Mouse (Mus musculus) intestine, embryonic 15.5 days (tissue): Measurements from ENCODE around the gene Ccdc162. TPM values are rescaled to one million over a fixed set of nuclear protein-coding genes. Genes with fewer than 3 reads are reported as not detected.

Experiments
- ATAC-seq: fragments of 200-750 bp; cut with Nextera tagmentation; 2 replicates; pipeline ENCODE4 v1.8.0; 2017; ENCODE audit warnings: moderate TSS enrichment, moderate library complexity
- H3K27ac ChIP-seq: fragments of 300-500 bp; sonication (generic); 2 replicates; pipeline ENCODE4 v1.5.1; 2015; ENCODE audit warnings: mild to moderate bottlenecking, inconsistent platforms
- H3K27me3 ChIP-seq: fragments of 300-500 bp; sonication (generic); replicated peaks from 2 replicates; pipeline ENCODE4 v1.6.1; 2015; ENCODE audit warnings: inconsistent platforms
- H3K36me3 ChIP-seq: fragments of 300-500 bp; sonication (generic); 2 replicates; pipeline ENCODE4 v1.6.1; 2015; ENCODE audit warnings: inconsistent platforms
- H3K4me1 ChIP-seq: fragments of 300-500 bp; sonication (generic); replicated peaks from 2 replicates; pipeline ENCODE4 v1.6.1; 2015; ENCODE audit warnings: inconsistent platforms
- H3K4me2 ChIP-seq: fragments of 300-500 bp; sonication (generic); replicated peaks from 2 replicates; pipeline ENCODE4 v1.6.1; 2015; ENCODE audit warnings: mild to moderate bottlenecking, inconsistent platforms
- H3K4me3 ChIP-seq: fragments of 300-500 bp; sonication (generic); replicated peaks from 2 replicates; pipeline ENCODE4 v1.5.1; 2015; ENCODE audit warnings: inconsistent platforms
- H3K9ac ChIP-seq: fragments of 300-500 bp; sonication (generic); 2 replicates; pipeline ENCODE4 v1.6.1; 2015; ENCODE audit warnings: inconsistent platforms
- H3K9me3 ChIP-seq: fragments of 300-500 bp; sonication (generic); 2 replicates; pipeline ENCODE4 v1.6.1; 2016; ENCODE audit warnings: inconsistent platforms
- WGBS: fragments of 180-500 bp; shearing (Covaris S2); methylation state at CpG from one replicate; pipeline ENCODE4 v1.1.7; 2015; 5-methylcytosine and 5-hydroxymethylcytosine counted together
- polyA plus RNA-seq: library from polyadenylated mRNA; unstranded; fragments of >200 nt; fragmentation: Nextera tagmentation; extraction: Ambion mirVana; gene quantifications from 2 replicates; pipeline ENCODE4 v1.2.1, GENCODE M21; 2015

Gene Ccdc162
- polyA plus RNA-seq, 1 experiment from 2014 or later = 0.93 TPM

- Histone ChIP-seq H3K9ac (no peak overlapping the region), H3K27ac (no peak overlapping the region), H3K36me3 (no peaks in the 10 kb centered on the region), H3K4me3 (no peak overlapping the region), H3K4me2 (no peak overlapping the region), H3K9me3 (no peaks in the 10 kb centered on the region), H3K4me1 (no peaks in the 10 kb centered on the region), H3K27me3 (no peaks in the 10 kb centered on the region)
- no peak for ATAC-seq
- 76% methylated on average over 6 of the region's 6 CpGs for WGBS
Observed at GRCm38 (mm10) chr10:41735398-41735797, 19.0 kb upstream of the Ccdc162 start.

- 93% methylated on average over 3 of the region's 3 CpGs for WGBS
- no peak overlapping the region for H3K4me2 ChIP-seq
- no peaks in the 10 kb centered on the region for H3K27me3 ChIP-seq
- 0 out of 2 replicates have a peak, but pooled peaks cover under 1% of the 10 kb centered on the region for H3K36me3 ChIP-seq
- H3K27ac ChIP-seq = no peak overlapping the region
- H3K9me3 ChIP-seq = no peaks in the 10 kb centered on the region
- no peak overlapping the region for H3K4me3 ChIP-seq
- no peaks in the 10 kb centered on the region for H3K4me1 ChIP-seq
- ATAC-seq = no peak
- no peak overlapping the region for H3K9ac ChIP-seq
Observed at GRCm38 (mm10) chr10:41733214-41733613, 16.8 kb upstream of the Ccdc162 start.

- no peak overlapping the region for H3K27ac ChIP-seq
- no peak for ATAC-seq
- no peak overlapping the region for H3K4me2 ChIP-seq
- H3K36me3 ChIP-seq = 0 out of 2 replicates have a peak, but pooled peaks cover 6% of the 10 kb centered on the region
- no peak overlapping the region for H3K9ac ChIP-seq
- H3K27me3 ChIP-seq = no peaks in the 10 kb centered on the region
- H3K4me1 ChIP-seq = no peaks in the 10 kb centered on the region
- no peaks in the 10 kb centered on the region for H3K9me3 ChIP-seq
- no peak overlapping the region for H3K4me3 ChIP-seq
- WGBS = 86% methylated on average over 4 of the region's 4 CpGs
Observed at GRCm38 (mm10) chr10:41731932-41732331, 15.5 kb upstream of the Ccdc162 start.

- H3K4me3 ChIP-seq = no peak overlapping the region
- no peaks in the 10 kb centered on the region for H3K27me3 ChIP-seq
- no peak overlapping the region for H3K9ac ChIP-seq
- ATAC-seq = no peak
- H3K4me1 ChIP-seq = no peaks in the 10 kb centered on the region
- H3K36me3 ChIP-seq = 0 out of 2 replicates have a peak, but pooled peaks cover 6% of the 10 kb centered on the region
- 92% methylated on average over 10 of the region's 10 CpGs for WGBS
- H3K9me3 ChIP-seq = no peaks in the 10 kb centered on the region
- no peak overlapping the region for H3K27ac ChIP-seq
- H3K4me2 ChIP-seq = no peak overlapping the region
Observed at GRCm38 (mm10) chr10:41730746-41731145, 14.3 kb upstream of the Ccdc162 start.

- H3K27ac ChIP-seq = no peak overlapping the region
- H3K27me3 ChIP-seq = no peaks in the 10 kb centered on the region
- H3K4me1 ChIP-seq = no peaks in the 10 kb centered on the region
- no peaks in the 10 kb centered on the region for H3K9me3 ChIP-seq
- H3K36me3 ChIP-seq = 0 out of 2 replicates have a peak, but pooled peaks cover 6% of the 10 kb centered on the region
- no peak overlapping the region for H3K9ac ChIP-seq
- H3K4me2 ChIP-seq = no peak overlapping the region
- ATAC-seq = no peak
- no peak overlapping the region for H3K4me3 ChIP-seq
- 88% methylated on average over 9 of the region's 9 CpGs for WGBS
Observed at GRCm38 (mm10) chr10:41726215-41726614, 9.8 kb upstream of the Ccdc162 start.

GRCm38 (mm10) chr10:41719587-41719986, 3.2 kb upstream of the Ccdc162 start:
- no peaks in the 10 kb centered on the region for H3K4me1 ChIP-seq
- H3K4me3 ChIP-seq = no peak overlapping the region
- H3K27me3 ChIP-seq = no peaks in the 10 kb centered on the region
- H3K27ac ChIP-seq = no peak overlapping the region
- H3K9ac ChIP-seq = no peak overlapping the region
- H3K9me3 ChIP-seq = no peaks in the 10 kb centered on the region
- no peak for ATAC-seq
- H3K36me3 ChIP-seq = no peaks in the 10 kb centered on the region
- no peak overlapping the region for H3K4me2 ChIP-seq
- WGBS = 75% methylated on average over 9 of the region's 9 CpGs

- H3K27ac ChIP-seq = no peak overlapping the region
- no peak for ATAC-seq
- no peaks in the 10 kb centered on the region for H3K9me3 ChIP-seq
- H3K36me3 ChIP-seq = no peaks in the 10 kb centered on the region
- H3K4me2 ChIP-seq = no peak overlapping the region
- H3K4me3 ChIP-seq = no peak overlapping the region
- no peaks in the 10 kb centered on the region for H3K27me3 ChIP-seq
- H3K4me1 ChIP-seq = no peaks in the 10 kb centered on the region
- H3K9ac ChIP-seq = no peak overlapping the region
- WGBS = 93% methylated on average over 14 of the region's 14 CpGs
Observed at GRCm38 (mm10) chr10:41715557-41715956, 877 bp downstream of the Ccdc162 start.

GRCm38 (mm10) chr10:41711467-41711866, 5.0 kb downstream of the Ccdc162 start:
- Histone ChIP-seq H3K4me3 (no peak overlapping the region), H3K27me3 (no peaks in the 10 kb centered on the region), H3K36me3 (no peaks in the 10 kb centered on the region), H3K9ac (no peak overlapping the region), H3K27ac (no peak overlapping the region), H3K4me1 (no peaks in the 10 kb centered on the region), H3K4me2 (no peak overlapping the region), H3K9me3 (no peaks in the 10 kb centered on the region)
- ATAC-seq = no peak
- 71% methylated on average over 7 of the region's 7 CpGs for WGBS

GRCm38 (mm10) chr10:41710773-41711172, 5.7 kb downstream of the Ccdc162 start:
- Histone ChIP-seq H3K4me2 (no peak overlapping the region), H3K36me3 (no peaks in the 10 kb centered on the region), H3K4me3 (no peak overlapping the region), H3K27me3 (no peaks in the 10 kb centered on the region), H3K4me1 (no peaks in the 10 kb centered on the region), H3K9ac (no peak overlapping the region), H3K27ac (no peak overlapping the region), H3K9me3 (no peaks in the 10 kb centered on the region)
- no peak for ATAC-seq
- WGBS = 80% methylated on average over 8 of the region's 8 CpGs

- Histone ChIP-seq H3K36me3 (no peaks in the 10 kb centered on the region), H3K9me3 (no peaks in the 10 kb centered on the region), H3K9ac (no peak overlapping the region), H3K4me2 (no peak overlapping the region), H3K4me1 (no peaks in the 10 kb centered on the region), H3K27ac (no peak overlapping the region), H3K27me3 (no peaks in the 10 kb centered on the region), H3K4me3 (no peak overlapping the region)
- WGBS = 75% methylated on average over 8 of the region's 8 CpGs
- no peak for ATAC-seq
Observed at GRCm38 (mm10) chr10:41709341-41709740, 7.1 kb downstream of the Ccdc162 start.

- Histone ChIP-seq H3K27me3 (no peaks in the 10 kb centered on the region), H3K36me3 (no peaks in the 10 kb centered on the region), H3K9ac (no peak overlapping the region), H3K4me2 (no peak overlapping the region), H3K4me3 (no peak overlapping the region), H3K4me1 (no peaks in the 10 kb centered on the region), H3K9me3 (no peaks in the 10 kb centered on the region), H3K27ac (no peak overlapping the region)
- WGBS = 79% methylated on average over 5 of the region's 5 CpGs
- no peak for ATAC-seq
Observed at GRCm38 (mm10) chr10:41699669-41700068, 16.8 kb downstream of the Ccdc162 start.

- H3K27ac ChIP-seq = no peak overlapping the region
- H3K9me3 ChIP-seq = no peaks in the 10 kb centered on the region
- no peaks in the 10 kb centered on the region for H3K27me3 ChIP-seq
- no peaks in the 10 kb centered on the region for H3K4me1 ChIP-seq
- H3K9ac ChIP-seq = no peak overlapping the region
- no peak overlapping the region for H3K4me3 ChIP-seq
- no peak overlapping the region for H3K4me2 ChIP-seq
- no peak for ATAC-seq
- WGBS = 54% methylated on average over 11 of the region's 11 CpGs
- H3K36me3 ChIP-seq = no peaks in the 10 kb centered on the region
Observed at GRCm38 (mm10) chr10:41697040-41697439, 19.4 kb downstream of the Ccdc162 start.

GRCm38 (mm10) chr10:41690978-41691377, 25.5 kb downstream of the Ccdc162 start:
- WGBS = 74% methylated on average over 4 of the region's 4 CpGs
- Histone ChIP-seq H3K9me3 (no peaks in the 10 kb centered on the region), H3K9ac (no peak overlapping the region), H3K27me3 (no peaks in the 10 kb centered on the region), H3K36me3 (no peaks in the 10 kb centered on the region), H3K4me3 (no peak overlapping the region), H3K27ac (no peak overlapping the region), H3K4me1 (0 out of 2 replicates have a peak, but pooled peaks cover 2% of the 10 kb centered on the region), H3K4me2 (no peak overlapping the region)
- no peak for ATAC-seq
